Mouse (Mus musculus): ENCODE measurements around the gene Irf2. TPM values are rescaled to one million over a fixed set of nuclear protein-coding genes. Genes with fewer than 3 reads are reported as not detected.

Irf2 gene
- polyA plus RNA-seq, 1 experiment, result not detected

DNA sequence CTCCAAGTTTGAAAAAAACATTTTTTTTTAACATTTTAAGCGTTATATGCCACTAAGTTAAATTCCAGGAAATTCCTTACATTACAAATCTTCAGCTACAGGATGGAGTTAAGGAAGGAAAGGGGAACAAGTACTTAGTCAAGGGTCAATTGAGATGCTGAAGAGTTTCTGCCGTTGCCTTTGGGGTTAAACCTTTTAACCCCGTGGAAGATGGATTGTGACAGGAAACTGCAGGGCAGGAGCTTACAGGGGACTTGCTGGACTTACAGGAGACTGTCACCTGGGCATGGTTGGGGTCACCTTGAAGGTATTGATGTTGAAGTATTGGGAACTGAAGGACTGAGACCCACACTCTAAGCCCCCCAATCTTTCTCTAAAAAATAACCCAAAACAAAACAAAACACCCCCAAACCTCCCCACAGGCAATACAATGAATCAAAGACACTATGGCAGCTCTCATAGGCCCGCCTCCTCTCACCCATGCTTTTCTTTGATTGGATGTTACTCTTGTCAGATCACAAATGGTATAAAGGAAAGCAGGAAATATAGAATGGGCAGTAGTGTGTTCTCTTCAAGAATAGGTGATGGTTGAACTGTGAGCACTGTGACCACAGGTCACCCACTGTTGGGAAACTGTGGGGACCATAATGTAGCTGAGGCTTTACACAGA, 7.9 kb downstream of the Irf2 start:
- 76% methylated on average over 4 of the region's 4 CpGs for WGBS
- TF ChIP-seq CTCF (IDR thresholded peaks at IDR 0.05; ENCODE audit: insufficient read depth, low read depth, low read length) (no peak), POLR2A (IDR thresholded peaks at IDR 0.05; ENCODE audit: insufficient read depth, low read depth, low read length) (no peak)
- no peak overlapping the region for H3K4me3 ChIP-seq (ENCODE audit: insufficient read depth, low read depth, low read length)
- peaks cover 4% of the 10 kb centered on the region; the same call in 1 of the 2 replicates for H3K4me1 ChIP-seq (ENCODE audit: control insufficient read depth, insufficient read depth, low read length)
- no peak overlapping the region for H3K27ac ChIP-seq (ENCODE audit: insufficient read depth, low read depth, low read length)

DNA sequence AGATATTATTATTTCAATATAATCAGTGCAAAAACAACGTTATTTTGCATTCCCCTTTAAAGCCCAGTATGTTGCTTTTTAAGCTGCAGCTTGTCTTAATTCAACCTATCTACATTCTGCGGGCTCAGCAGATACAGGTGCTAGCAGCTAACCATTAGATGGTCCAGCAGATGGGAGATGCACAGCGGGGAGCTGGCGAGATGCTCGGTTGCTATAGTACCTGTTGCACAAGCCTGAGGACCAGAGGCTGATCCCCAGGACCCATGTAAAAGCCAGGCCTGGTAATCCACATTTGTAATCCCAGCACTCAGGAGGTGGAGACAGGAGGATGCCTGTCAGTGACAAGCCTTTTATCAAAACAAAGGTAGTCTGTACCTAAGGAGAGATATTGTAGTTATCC, 10.5 kb downstream of the Irf2 start:
- Histone ChIP-seq H3K4me1 (ENCODE audit: control insufficient read depth, insufficient read depth, low read length) (peaks cover 10% of the 10 kb centered on the region; the same call in 1 of the 2 replicates), H3K4me3 (ENCODE audit: insufficient read depth, low read depth, low read length) (no peak overlapping the region), H3K27ac (ENCODE audit: insufficient read depth, low read depth, low read length) (no peak overlapping the region)
- WGBS, result 78% methylated on average over 5 of the region's 5 CpGs
- TF ChIP-seq POLR2A (IDR thresholded peaks at IDR 0.05; ENCODE audit: insufficient read depth, low read depth, low read length) (no peak), CTCF (IDR thresholded peaks at IDR 0.05; ENCODE audit: insufficient read depth, low read depth, low read length) (no peak)

DNA sequence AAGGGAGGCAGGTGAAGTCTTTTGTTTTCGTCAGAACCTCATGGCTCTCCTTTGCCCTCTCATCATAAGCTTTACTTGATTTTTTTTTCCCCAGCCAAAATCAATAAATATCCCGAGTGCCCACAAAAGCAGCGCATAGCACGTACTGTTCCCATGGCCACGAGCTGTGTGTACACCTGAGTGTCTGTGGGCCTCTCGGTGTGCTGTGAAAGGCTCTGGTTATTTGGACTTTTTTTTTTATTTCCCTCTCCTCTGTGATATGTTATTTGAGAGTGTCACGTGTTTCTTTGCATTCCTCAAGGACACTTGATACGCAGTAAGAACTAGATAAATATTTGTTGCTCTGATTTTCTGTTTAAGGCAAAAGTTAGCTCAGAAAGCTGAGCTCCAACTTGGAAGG, 11.0 kb downstream of the Irf2 start:
- Histone ChIP-seq H3K4me1 (ENCODE audit: control insufficient read depth, insufficient read depth, low read length) (peaks cover 11% of the 10 kb centered on the region; the same call in 1 of the 2 replicates), H3K4me3 (ENCODE audit: insufficient read depth, low read depth, low read length) (no peak overlapping the region), H3K27ac (ENCODE audit: insufficient read depth, low read depth, low read length) (no peak overlapping the region)
- WGBS, result 83% methylated on average over 8 of the region's 8 CpGs
- TF ChIP-seq CTCF (IDR thresholded peaks at IDR 0.05; ENCODE audit: insufficient read depth, low read depth, low read length) (no peak), POLR2A (IDR thresholded peaks at IDR 0.05; ENCODE audit: insufficient read depth, low read depth, low read length) (no peak)

DNA sequence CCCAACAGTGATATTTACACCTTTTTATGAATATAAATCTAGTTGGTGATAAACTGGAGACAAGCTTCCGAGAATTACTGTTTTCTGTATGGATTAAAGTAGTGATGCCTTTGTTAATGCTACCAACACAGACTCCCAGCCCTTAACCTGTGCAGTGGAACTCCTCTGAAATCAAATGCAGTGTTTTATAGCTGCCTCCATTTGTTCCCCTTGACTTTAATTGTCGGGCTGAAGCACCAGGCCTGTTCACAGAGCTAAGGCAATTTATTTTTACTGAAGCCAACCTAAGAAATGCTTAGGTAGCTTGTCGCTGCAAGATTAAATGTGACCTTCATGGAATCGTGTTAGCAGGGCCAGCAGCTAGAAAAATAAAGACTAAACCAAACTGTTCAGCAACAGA, 11.6 kb downstream of the Irf2 start:
- WGBS, result 64% methylated on average over 4 of the region's 4 CpGs
- peaks cover 11% of the 10 kb centered on the region; the same call in 1 of the 2 replicates for H3K4me1 ChIP-seq (ENCODE audit: control insufficient read depth, insufficient read depth, low read length)
- H3K4me3 ChIP-seq (ENCODE audit: insufficient read depth, low read depth, low read length), result no peak overlapping the region
- TF ChIP-seq CTCF (IDR thresholded peaks at IDR 0.05; ENCODE audit: insufficient read depth, low read depth, low read length), result no peak
- TF ChIP-seq POLR2A (IDR thresholded peaks at IDR 0.05; ENCODE audit: insufficient read depth, low read depth, low read length), result no peak
- no peak overlapping the region for H3K27ac ChIP-seq (ENCODE audit: insufficient read depth, low read depth, low read length)

DNA sequence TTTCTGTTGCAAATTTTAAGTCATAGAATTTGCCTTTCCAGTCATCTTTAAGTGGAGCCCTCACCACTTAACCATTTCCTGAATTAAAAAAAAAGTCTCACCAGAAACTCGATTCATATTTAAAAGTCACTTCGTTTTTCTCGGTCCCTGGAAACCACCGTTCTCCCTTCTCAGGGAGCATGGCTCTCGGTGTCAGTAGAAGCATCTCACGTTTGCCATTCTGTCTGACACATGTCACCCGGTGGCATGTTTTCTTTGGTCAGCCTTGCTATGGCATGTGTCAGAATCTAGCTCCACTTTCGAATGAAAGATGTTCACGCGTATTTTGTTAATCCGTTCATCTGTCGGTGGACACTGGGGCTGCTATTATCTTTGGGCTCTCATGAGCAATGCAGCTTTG, 13.5 kb downstream of the Irf2 start:
- no peak for TF ChIP-seq CTCF (IDR thresholded peaks at IDR 0.05; ENCODE audit: insufficient read depth, low read depth, low read length)
- no peak for TF ChIP-seq POLR2A (IDR thresholded peaks at IDR 0.05; ENCODE audit: insufficient read depth, low read depth, low read length)
- Histone ChIP-seq H3K27ac (ENCODE audit: insufficient read depth, low read depth, low read length) (no peak overlapping the region), H3K4me1 (ENCODE audit: control insufficient read depth, insufficient read depth, low read length) (peaks cover 12% of the 10 kb centered on the region; the same call in 1 of the 2 replicates), H3K4me3 (ENCODE audit: insufficient read depth, low read depth, low read length) (no peak overlapping the region)
- 76% methylated on average over 12 of the region's 12 CpGs for WGBS

DNA sequence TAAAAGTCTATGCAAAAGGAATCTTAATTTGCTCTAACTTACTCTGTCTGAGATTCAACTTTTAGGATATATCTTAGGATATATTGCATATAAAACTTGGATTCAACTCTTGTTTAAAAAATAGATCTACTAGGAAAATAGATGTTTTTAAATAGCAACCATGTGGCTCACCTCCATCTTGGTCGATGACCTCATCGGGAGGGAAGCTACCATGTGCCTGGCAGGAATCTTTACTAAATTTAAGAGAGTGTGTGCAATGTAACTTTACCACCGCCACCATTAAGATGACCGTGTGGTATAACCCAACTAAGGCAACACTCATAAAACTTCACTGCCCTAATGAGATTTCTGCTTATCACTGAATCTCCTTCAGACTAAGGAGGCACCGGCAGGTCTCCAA, 14.8 kb downstream of the Irf2 start:
- H3K4me3 ChIP-seq (ENCODE audit: insufficient read depth, low read depth, low read length), result no peak overlapping the region
- WGBS, result 89% methylated on average over 5 of the region's 5 CpGs
- TF ChIP-seq POLR2A (IDR thresholded peaks at IDR 0.05; ENCODE audit: insufficient read depth, low read depth, low read length) (no peak), CTCF (IDR thresholded peaks at IDR 0.05; ENCODE audit: insufficient read depth, low read depth, low read length) (no peak)

DNA sequence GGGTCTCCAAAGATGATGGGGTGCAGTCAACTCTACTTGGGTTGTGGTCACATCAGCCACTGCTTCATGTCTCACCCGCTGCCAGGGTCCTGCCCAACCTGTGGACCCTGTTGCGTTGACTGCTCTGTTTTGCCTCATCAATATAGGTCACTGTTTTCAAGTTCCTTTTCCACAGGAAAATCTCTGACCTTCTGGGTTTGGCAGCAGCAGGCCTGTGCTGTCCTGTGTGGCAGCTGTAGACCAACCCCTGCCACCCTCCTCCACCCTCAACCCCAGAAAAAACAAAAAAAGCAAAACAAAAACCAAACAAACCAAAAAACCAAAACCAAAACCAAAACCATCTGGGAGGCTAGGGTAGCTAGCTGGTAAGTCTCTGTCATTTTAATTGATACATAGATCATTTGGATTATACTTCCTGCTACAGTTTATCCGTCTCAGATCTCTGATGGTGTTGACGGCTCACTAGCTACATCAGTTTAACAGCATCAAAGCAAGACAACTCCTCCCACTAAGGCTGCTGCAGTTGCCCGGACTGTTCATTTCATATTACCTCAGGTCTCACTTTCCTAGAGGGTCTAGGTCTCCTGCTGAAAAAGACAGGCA, 16.3 kb downstream of the Irf2 start:
- no peak for TF ChIP-seq CTCF (IDR thresholded peaks at IDR 0.05; ENCODE audit: insufficient read depth, low read depth, low read length)
- no peak for TF ChIP-seq POLR2A (IDR thresholded peaks at IDR 0.05; ENCODE audit: insufficient read depth, low read depth, low read length)
- Histone ChIP-seq H3K4me1 (ENCODE audit: control insufficient read depth, insufficient read depth, low read length) (peaks cover 18% of the 10 kb centered on the region), H3K4me3 (ENCODE audit: insufficient read depth, low read depth, low read length) (no peak overlapping the region), H3K27ac (ENCODE audit: insufficient read depth, low read depth, low read length) (no peak overlapping the region)
- WGBS, result 77% methylated on average over 5 of the region's 5 CpGs

More for the DNA sequence above, 14.8 kb downstream of the Irf2 start:
- H3K27ac ChIP-seq (ENCODE audit: insufficient read depth, low read depth, low read length), result no peak overlapping the region
- peaks cover 18% of the 10 kb centered on the region for H3K4me1 ChIP-seq (ENCODE audit: control insufficient read depth, insufficient read depth, low read length)

DNA sequence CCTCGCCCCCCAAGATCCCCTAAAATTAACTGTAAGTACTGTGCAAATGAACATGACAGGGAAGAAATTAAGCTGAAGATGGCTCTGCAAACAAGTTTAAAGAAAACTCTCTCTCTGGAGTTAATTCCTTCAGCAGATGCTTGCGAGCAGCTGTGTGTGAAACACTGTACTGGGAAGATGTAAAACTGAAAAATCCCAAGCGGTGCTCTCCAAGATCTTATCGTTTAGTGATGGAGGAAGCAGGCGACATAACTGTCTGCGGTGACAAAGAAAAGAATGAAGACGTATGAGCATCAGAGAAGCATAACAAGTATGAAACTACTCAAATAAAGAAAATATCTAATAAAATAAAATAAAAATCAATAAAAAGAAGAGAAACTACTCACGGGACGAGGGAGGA, 18.1 kb downstream of the Irf2 start:
- Histone ChIP-seq H3K4me1 (ENCODE audit: control insufficient read depth, insufficient read depth, low read length) (peaks cover 16% of the 10 kb centered on the region), H3K27ac (ENCODE audit: insufficient read depth, low read depth, low read length) (no peak overlapping the region), H3K4me3 (ENCODE audit: insufficient read depth, low read depth, low read length) (no peak overlapping the region)
- no peak for TF ChIP-seq CTCF (IDR thresholded peaks at IDR 0.05; ENCODE audit: insufficient read depth, low read depth, low read length)
- no peak for TF ChIP-seq POLR2A (IDR thresholded peaks at IDR 0.05; ENCODE audit: insufficient read depth, low read depth, low read length)
- WGBS, result 72% methylated on average over 9 of the region's 9 CpGs

DNA sequence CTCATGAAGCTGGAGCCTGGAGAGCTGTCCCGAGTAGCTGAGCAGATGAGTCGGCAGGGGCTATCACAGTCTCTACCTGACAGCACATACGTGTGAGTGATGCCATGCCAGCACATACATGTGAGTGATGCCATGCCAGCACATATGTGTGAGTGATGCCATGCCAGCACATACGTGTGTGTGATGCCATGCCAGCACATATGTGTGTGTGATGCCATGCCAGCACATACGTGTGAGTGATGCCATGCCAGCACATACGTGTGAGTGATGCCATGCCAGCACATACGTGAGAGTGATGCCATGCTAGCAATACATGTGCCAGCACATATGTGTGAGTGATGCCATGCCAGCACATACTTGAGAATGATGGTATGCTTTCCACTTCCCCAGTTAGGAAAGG, 18.6 kb downstream of the Irf2 start:
- 92% methylated on average over 7 of the region's 7 CpGs for WGBS
- Histone ChIP-seq H3K27ac (ENCODE audit: insufficient read depth, low read depth, low read length) (no peak overlapping the region), H3K4me1 (ENCODE audit: control insufficient read depth, insufficient read depth, low read length) (peaks cover 14% of the 10 kb centered on the region), H3K4me3 (ENCODE audit: insufficient read depth, low read depth, low read length) (no peak overlapping the region)
- TF ChIP-seq CTCF (IDR thresholded peaks at IDR 0.05; ENCODE audit: insufficient read depth, low read depth, low read length) (no peak), POLR2A (IDR thresholded peaks at IDR 0.05; ENCODE audit: insufficient read depth, low read depth, low read length) (no peak)

Measured in olfactory bulb, adult 2 months (tissue).